ENCODE assay signal across 13 mouse cellular contexts in genomic region chr14:71937157-71937485, GRCm38 (mm10).
"Had no signal": no experiment of that assay in that cellular context is flagged by ENCODE, and none has a peak within 500 bp of the region (broad histone marks: within the 10 kb centered on the region; RNA-seq: fewer than 3 reads in every experiment).

No protein-coding gene starts in this region.

- H3K27ac ChIP-seq: stomach, embryonic 15.5 days; stomach, postnatal 0 days had no signal

- DNase-seq: right cerebral cortex, adult 18-20 months; right cerebral cortex, postnatal 14 days; right cerebral cortex, postnatal 25 days; right cerebral cortex, postnatal 4 days; spleen, adult 18-20 months; thymus, adult 18-20 months; thymus, adult 2 months; thymus, postnatal 14 days; thymus, postnatal 25 days; thymus, postnatal 36 days; thymus, postnatal 4 days had no signal

- H3K9me3 ChIP-seq: stomach, embryonic 15.5 days had no signal

- H3K4me2 ChIP-seq: stomach, embryonic 15.5 days had no signal

- H3K4me1 ChIP-seq: stomach, embryonic 15.5 days had no signal

- H3K9ac ChIP-seq: stomach, embryonic 15.5 days had no signal

- H3K27me3 ChIP-seq: stomach, embryonic 15.5 days had no signal

- H3K4me3 ChIP-seq: stomach, embryonic 15.5 days had no signal

- H3K36me3 ChIP-seq: stomach, embryonic 15.5 days had no signal
